Mouse (Mus musculus): Measurements from ENCODE around the gene Socs4. TPM values are rescaled to one million over a fixed set of nuclear protein-coding genes. Genes with fewer than 3 reads are reported as not detected.
"Not testable (repeated sequence)": the region's sequence is repeated elsewhere in the genome, so short reads cannot be mapped to it uniquely, and the experiment has no call there.

Socs4 gene
- polyA plus RNA-seq, 1 experiment from 2014 or later: 3.4 TPM

GRCm38 (mm10) chr14:47297785-47298407, 21.2 kb downstream of the Socs4 start, which contains the start of gene Mapk1ip1l:
Gene Mapk1ip1l (plus strand): TSS chr14:47298266.
- under 1% methylated on average over 34 of the region's 34 CpGs for WGBS

GRCm38 (mm10) chr14:47298408-47298792, 21.7 kb downstream of the Socs4 start:
- Histone ChIP-seq H3K4me1 (peaks cover 22% of the 10 kb centered on the region), H3K36me3 (peaks cover 33% of the 10 kb centered on the region), H3K9me3 (replicated peaks) (no peaks in the 10 kb centered on the region), H3K27me3 (ENCODE audit: low read depth, poor library complexity, severe bottlenecking) (no peaks in the 10 kb centered on the region), H3K27ac (peak overlapping the region; percentile 98), H3K4me3 (peak overlapping the region; percentile 80)
- peak; percentile 91 for DNase-seq (ENCODE audit: low spot score)
- under 1% methylated on average over 38 of the region's 38 CpGs for WGBS

More at GRCm38 (mm10) chr14:47297785-47298407, 21.2 kb downstream of the Socs4 start, which contains the start of gene Mapk1ip1l:
- DNase-seq (ENCODE audit: low spot score): peak; percentile 98
- Histone ChIP-seq H3K9me3 (replicated peaks) (no peaks in the 10 kb centered on the region), H3K27ac (peak within 1 kb of the TSS; percentile 98), H3K4me3 (peak within 1 kb of the TSS; percentile 80), H3K4me1 (peaks cover 22% of the 10 kb centered on the region), H3K27me3 (ENCODE audit: low read depth, poor library complexity, severe bottlenecking) (no peaks in the 10 kb centered on the region), H3K36me3 (peaks cover 28% of the 10 kb centered on the region)

DNA sequence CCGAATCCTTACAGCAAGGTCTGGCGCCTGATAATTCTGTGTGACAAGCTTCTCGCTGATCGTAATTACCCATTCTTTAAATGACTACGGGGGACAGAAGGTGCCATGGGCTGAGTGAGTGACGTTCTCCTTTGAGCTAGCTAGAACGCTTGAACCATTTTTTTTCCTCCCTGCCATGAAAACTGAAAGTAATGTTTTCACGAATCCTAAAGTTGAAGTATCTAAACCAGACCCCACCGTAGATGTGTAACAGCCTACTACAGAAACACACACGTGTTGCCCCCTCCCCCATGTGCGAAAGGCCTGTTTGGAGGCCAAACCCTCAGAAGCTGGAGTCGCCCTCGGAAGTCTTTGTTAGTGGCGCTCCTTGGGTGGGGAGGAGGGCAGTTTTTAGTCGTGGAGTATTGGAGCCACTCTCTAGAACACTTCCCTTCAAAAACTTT, 22.1 kb downstream of the Socs4 start:
- H3K27ac ChIP-seq: peak overlapping the region; percentile 98
- WGBS: under 1% methylated on average over 15 of the region's 15 CpGs
- H3K9me3 ChIP-seq (replicated peaks): no peaks in the 10 kb centered on the region

GRCm38 (mm10) chr14:47302885-47303680, 26.4 kb downstream of the Socs4 start:
- Histone ChIP-seq H3K9me3 (replicated peaks) (no peaks in the 10 kb centered on the region), H3K27me3 (ENCODE audit: low read depth, poor library complexity, severe bottlenecking) (no peaks in the 10 kb centered on the region), H3K4me3 (no peak overlapping the region), H3K36me3 (peaks cover 75% of the 10 kb centered on the region), H3K27ac (no peak overlapping the region), H3K4me1 (peaks cover 13% of the 10 kb centered on the region)
- WGBS: 89% methylated on average over 14 of the region's 14 CpGs
- no peak for DNase-seq (ENCODE audit: low spot score)

More for the DNA sequence above, 22.1 kb downstream of the Socs4 start:
- DNase-seq (ENCODE audit: low spot score): peak; percentile 62
- Histone ChIP-seq H3K27me3 (ENCODE audit: low read depth, poor library complexity, severe bottlenecking) (no peaks in the 10 kb centered on the region), H3K36me3 (peaks cover 38% of the 10 kb centered on the region), H3K4me3 (peak overlapping the region; percentile 80), H3K4me1 (peaks cover 22% of the 10 kb centered on the region)

DNA sequence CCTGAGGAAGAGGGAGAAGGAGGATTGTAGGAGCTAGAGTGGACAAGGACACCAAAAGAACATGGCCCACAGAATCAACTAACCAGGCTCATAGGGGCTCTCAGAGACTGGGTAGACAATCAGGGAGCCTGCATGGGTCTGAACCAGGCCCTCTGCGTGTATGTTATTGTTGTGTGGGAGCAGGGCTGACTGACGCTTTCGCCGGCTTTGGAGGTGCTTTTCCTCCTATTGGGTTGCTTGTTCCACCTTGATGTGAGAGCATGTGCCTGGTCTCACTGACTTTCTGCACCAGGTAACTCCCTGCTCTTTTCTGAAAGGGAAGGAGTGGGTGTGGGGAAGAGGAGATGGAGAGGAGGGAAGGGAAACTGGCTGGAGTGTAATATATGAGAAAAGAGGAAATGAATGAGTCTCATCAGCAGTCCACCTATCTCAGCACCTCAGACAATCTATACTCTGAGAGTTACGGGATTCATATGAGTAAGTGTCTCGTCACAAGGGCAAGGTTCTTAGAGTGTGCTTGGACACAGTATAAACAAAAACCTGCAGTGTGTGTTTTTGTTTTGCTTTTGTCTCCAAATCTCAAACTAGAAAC, 28.2 kb downstream of the Socs4 start:
- Histone ChIP-seq H3K4me3 (no peak overlapping the region), H3K4me1 (peaks cover 7% of the 10 kb centered on the region), H3K9me3 (replicated peaks) (no peaks in the 10 kb centered on the region), H3K27me3 (ENCODE audit: low read depth, poor library complexity, severe bottlenecking) (no peaks in the 10 kb centered on the region), H3K27ac (no peak overlapping the region), H3K36me3 (peaks cover 89% of the 10 kb centered on the region)
- no peak for DNase-seq (ENCODE audit: low spot score)
- 97% methylated on average over 6 of the region's 6 CpGs for WGBS

- Histone ChIP-seq H3K27me3 (ENCODE audit: low read depth, poor library complexity, severe bottlenecking) (no peaks in the 10 kb centered on the region), H3K36me3 (peaks cover 90% of the 10 kb centered on the region), H3K9me3 (replicated peaks) (no peaks in the 10 kb centered on the region), H3K4me3 (no peak overlapping the region), H3K4me1 (no peaks in the 10 kb centered on the region), H3K27ac (no peak overlapping the region)
- no peak for DNase-seq (ENCODE audit: low spot score)
- 82% methylated on average over 4 of the region's 4 CpGs for WGBS
Measured at GRCm38 (mm10) chr14:47305933-47306332, 29.2 kb downstream of the Socs4 start.

- Histone ChIP-seq H3K36me3 (peaks cover 91% of the 10 kb centered on the region), H3K4me3 (no peak overlapping the region), H3K4me1 (no peaks in the 10 kb centered on the region), H3K27me3 (ENCODE audit: low read depth, poor library complexity, severe bottlenecking) (no peaks in the 10 kb centered on the region), H3K9me3 (replicated peaks) (no peaks in the 10 kb centered on the region), H3K27ac (no peak overlapping the region)
- DNase-seq (ENCODE audit: low spot score): no peak
- WGBS: 94% methylated on average over 3 of the region's 3 CpGs
Measured at GRCm38 (mm10) chr14:47307669-47308068, 30.9 kb downstream of the Socs4 start.

GRCm38 (mm10) chr14:47309061-47309460, 32.3 kb downstream of the Socs4 start:
- no peak for DNase-seq (ENCODE audit: low spot score)
- H3K4me3 ChIP-seq: no peak overlapping the region
- H3K27ac ChIP-seq: no peak overlapping the region
- WGBS: 88% methylated on average over 1 of the region's 1 CpGs
- H3K27me3 ChIP-seq (ENCODE audit: low read depth, poor library complexity, severe bottlenecking): no peaks in the 10 kb centered on the region
- H3K4me1 ChIP-seq: no peaks in the 10 kb centered on the region
- H3K36me3 ChIP-seq: peaks cover 91% of the 10 kb centered on the region
- H3K9me3 ChIP-seq (replicated peaks): no peaks in the 10 kb centered on the region

GRCm38 (mm10) chr14:47310342-47311181, 33.8 kb downstream of the Socs4 start:
- Histone ChIP-seq H3K4me1 (no peaks in the 10 kb centered on the region), H3K27me3 (ENCODE audit: low read depth, poor library complexity, severe bottlenecking) (no peaks in the 10 kb centered on the region), H3K36me3 (peaks cover 91% of the 10 kb centered on the region), H3K4me3 (no peak overlapping the region), H3K9me3 (replicated peaks) (no peaks in the 10 kb centered on the region), H3K27ac (no peak overlapping the region)
- no peak for DNase-seq (ENCODE audit: low spot score)
- 96% methylated on average over 18 of the region's 18 CpGs for WGBS

- no peak for DNase-seq (ENCODE audit: low spot score)
- no peaks in the 10 kb centered on the region for H3K4me1 ChIP-seq
- peaks cover 80% of the 10 kb centered on the region for H3K36me3 ChIP-seq
- H3K4me3 ChIP-seq: no peak overlapping the region
- H3K9me3 ChIP-seq (replicated peaks): no peaks in the 10 kb centered on the region
- WGBS: 96% methylated on average over 5 of the region's 5 CpGs
- H3K27ac ChIP-seq: no peak overlapping the region
- no peaks in the 10 kb centered on the region for H3K27me3 ChIP-seq (ENCODE audit: low read depth, poor library complexity, severe bottlenecking)
Measured at GRCm38 (mm10) chr14:47319362-47319761, 42.6 kb downstream of the Socs4 start.

GRCm38 (mm10) chr14:47321581-47321980, 44.9 kb downstream of the Socs4 start:
- peaks cover 66% of the 10 kb centered on the region for H3K36me3 ChIP-seq
- DNase-seq (ENCODE audit: low spot score): not testable (repeated sequence)
- WGBS: 97% methylated on average over 7 of the region's 8 CpGs

DNA sequence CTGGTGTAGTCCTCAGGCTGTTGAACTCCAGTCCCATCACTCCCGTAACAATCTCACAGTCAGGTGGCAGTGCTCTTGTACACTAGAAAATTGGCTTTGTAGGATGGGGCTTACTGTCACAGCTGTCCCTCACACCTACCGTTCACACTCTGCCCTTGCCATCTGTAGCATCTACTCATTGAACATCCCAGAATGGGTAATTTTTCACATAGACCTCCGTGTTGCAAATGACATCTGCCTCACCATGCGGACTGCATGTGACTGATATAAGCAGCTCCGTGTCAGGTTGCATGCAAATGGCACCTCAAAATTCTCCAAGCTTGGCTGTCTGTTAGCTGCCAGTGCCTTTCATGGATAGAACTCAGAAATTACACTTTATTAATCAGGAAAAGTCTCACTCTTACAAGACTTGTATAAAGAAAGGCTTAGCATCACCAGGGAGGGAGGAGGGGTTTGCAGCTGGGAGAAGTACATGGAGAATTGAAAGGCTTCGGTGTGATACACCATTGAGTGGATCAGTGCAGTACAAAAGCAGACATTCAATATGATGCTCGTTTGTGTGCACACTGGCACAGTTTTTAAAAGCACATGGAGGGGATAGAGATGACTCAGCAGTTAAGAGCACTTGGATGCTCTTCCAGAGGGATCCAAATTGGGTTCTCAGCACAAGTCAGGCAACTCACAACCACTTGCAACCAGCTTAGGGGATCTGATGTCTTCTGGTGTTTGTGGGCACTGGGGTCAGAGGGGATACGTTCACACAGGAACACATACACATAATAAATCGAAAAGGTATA, 49.4 kb downstream of the Socs4 start:
- Histone ChIP-seq H3K9me3 (replicated peaks) (no peaks in the 10 kb centered on the region), H3K27ac (no peak overlapping the region), H3K27me3 (ENCODE audit: low read depth, poor library complexity, severe bottlenecking) (no peaks in the 10 kb centered on the region), H3K4me3 (no peak overlapping the region), H3K36me3 (peaks cover 27% of the 10 kb centered on the region), H3K4me1 (0 out of 2 replicates have a peak, but pooled peaks cover 3% of the 10 kb centered on the region)
- 91% methylated on average over 9 of the region's 9 CpGs for WGBS
- DNase-seq (ENCODE audit: low spot score): no peak

More at GRCm38 (mm10) chr14:47321581-47321980, 44.9 kb downstream of the Socs4 start:
- not testable (repeated sequence) for H3K27me3 ChIP-seq (ENCODE audit: low read depth, poor library complexity, severe bottlenecking); H3K4me3 ChIP-seq; H3K4me1 ChIP-seq; H3K27ac ChIP-seq; H3K9me3 ChIP-seq (replicated peaks)

Data from limb, embryonic 10.5 days (tissue).